Mouse (Mus musculus) ES-Bruce4 (cell line): ENCODE data around the gene Thrap3.

Experiments
- CTCF ChIP-seq: IDR thresholded peaks from one replicate; pipeline ENCODE4 v1.8.1; 2011; ENCODE audit warnings: low read depth, low read length
- EP300 ChIP-seq: IDR thresholded peaks from 2 replicates; pipeline ENCODE4 v1.6.1; 2011; ENCODE audit warnings: low read depth, low read length; ENCODE audit not compliant: insufficient read depth
- POLR2A ChIP-seq: IDR thresholded peaks from one replicate; pipeline ENCODE4 v1.8.1; 2011; ENCODE audit warnings: low read length; ENCODE audit not compliant: insufficient read depth

GRCm38 (mm10) chr4:126199556-126199955 is 3.0 kb downstream of the Thrap3 start:
- TF ChIP-seq POLR2A (no peak), CTCF (no peak), EP300 (no peak)
